Mouse (Mus musculus) C2C12 (cell line): ENCODE results near the gene Stab1.

Experiments used
- CTCF ChIP-seq: IDR thresholded peaks from one replicate; pipeline ENCODE4 v1.5.1; 2011; ENCODE audit not compliant: control insufficient read depth, insufficient read depth, insufficient read length
- USF1 ChIP-seq: IDR thresholded peaks from one replicate; pipeline ENCODE4 v1.6.1; 2011; ENCODE audit warnings: low read depth, mild to moderate bottlenecking, control low read depth, moderate library complexity

GRCm38 (mm10) chr14:31189348-31189747 lies 20.9 kb upstream of the Stab1 start:
- TF ChIP-seq CTCF (no peak), USF1 (no peak)
